8 mouse cellular contexts compared by ENCODE assay signal in genomic region chr3:107517631-107518108, GRCm38 (mm10). TPM values are rescaled to one million over a fixed set of nuclear protein-coding genes. Genes with fewer than 3 reads are reported as not detected.
DNase-seq lines count a peak whose midpoint lies in the region; ATAC-seq lines count a peak whose summit lies in the region.

Slc6a17 (minus strand) TSS chr3:107518018.

- peak within 1 kb of the TSS; percentile 60 for H3K4me3 ChIP-seq in limb, embryonic 15.5 days

- no peaks in the 10 kb centered on the region for H3K9me3 ChIP-seq in limb, embryonic 15.5 days

- H3K36me3 ChIP-seq in limb, embryonic 15.5 days = no peaks in the 10 kb centered on the region

- peak; percentile 32 for DNase-seq in ovary, postnatal 10 days (ENCODE audit: low spot score)
- DNase-seq in ovary, adult 18-20 months (ENCODE audit: low spot score) = no peak
- DNase-seq in cerebellum, postnatal 36 days = peak; percentile 87 to 90
- DNase-seq in frontal cortex, postnatal 36 days (ENCODE audit: low spot score in 2 of 2) = peak; percentile 84 to 86
- peak; percentile 41 for DNase-seq in kidney, adult 9 months
- DNase-seq in retina, embryonic 14.5 days (ENCODE audit: low spot score) = peak; percentile 74

- WGBS in limb, embryonic 15.5 days = under 1% methylated on average over 68 of the region's 68 CpGs

- H3K27me3 ChIP-seq in limb, embryonic 15.5 days = peaks cover 33% of the 10 kb centered on the region

- peak within 1 kb of the TSS; percentile 97 for H3K4me2 ChIP-seq in limb, embryonic 15.5 days

- peak within 1 kb of the TSS; percentile 38 for H3K9ac ChIP-seq in limb, embryonic 15.5 days

- peak within 1 kb of the TSS; percentile 67 for H3K27ac ChIP-seq in limb, embryonic 15.5 days

- peaks cover 15% of the 10 kb centered on the region for H3K4me1 ChIP-seq in limb, embryonic 15.5 days

- peak; percentile 66 for ATAC-seq in limb, embryonic 15.5 days (ENCODE audit: insufficient number of reproducible peaks, low FRiP score, low TSS enrichment, low read depth)
- no peak for ATAC-seq in erythroid progenitor cell, adult 5-6 weeks (replicated peaks; ENCODE audit: low FRiP score, poor library complexity, severe bottlenecking)

RNA-seq across cellular contexts. Expression of gene Slc6a17, which starts in this region (rescaled TPM):
- 6.5 TPM in 2 replicates for polyA plus RNA-seq in limb, embryonic 15.5 days (2015; fragmentation: Nextera tagmentation; extraction: Ambion mirVana)
- not detected in 2 replicates for total RNA-seq in erythroid progenitor cell, adult 5-6 weeks (2015; ENCODE audit: low replicate concordance)
- not detected in 2 replicates for total RNA-seq in erythroid progenitor cell, adult 5-6 weeks (2017; ENCODE audit: low replicate concordance)
